In genomic region chr9:57640384-57640783, GRCm38 (mm10) we compare ENCODE assay signal across 8 mouse cellular contexts. TPM values are rescaled to one million over a fixed set of nuclear protein-coding genes. Genes with fewer than 3 reads are reported as not detected.
A peak's percentile ranks its signal among the peaks of the same experiment; 100 is the strongest.
DNase-seq lines count a peak whose midpoint lies in the region; ATAC-seq and TF ChIP-seq lines count a peak whose summit lies in the region.

No protein-coding gene starts in this region.

- in situ Hi-C loops in CH12.LX (cut with MboI; ENCODE audit: low pct_ligation_motif_present, low pct_unique_long_range_greater_than_20kb, low sequenced_read_pairs), result no loop called here

- 42% methylated on average over 15 of the region's 15 CpGs for WGBS in forebrain, postnatal 0 days
- 33% methylated on average over 15 of the region's 15 CpGs for WGBS in hindbrain, embryonic 14.5 days
- 14% methylated on average over 15 of the region's 15 CpGs for WGBS in liver, embryonic 11.5 days

- H3K79me2 ChIP-seq in CH12.LX (replicated peaks; ENCODE audit: control insufficient read depth, extremely low read depth, insufficient read depth, poor library complexity, severe bottlenecking), result peaks cover 87% of the 10 kb centered on the region

- peaks cover 3 to 26% of the 10 kb centered on the region in 2 experiments for H3K36me3 ChIP-seq in CH12.LX (replicated peaks in 1 of 2; ENCODE audit: control insufficient read depth in 1 of 2, insufficient read depth in 1 of 2, low read length in 1 of 2)
- H3K36me3 ChIP-seq in forebrain, postnatal 0 days (ENCODE audit: insufficient read depth), result no peaks in the 10 kb centered on the region; the same call in 1 of the 2 replicates
- H3K36me3 ChIP-seq in hindbrain, embryonic 14.5 days (replicated peaks; ENCODE audit: control insufficient read depth, insufficient read depth), result peaks cover 15% of the 10 kb centered on the region
- peaks cover 4% of the 10 kb centered on the region; the same call in 1 of the 2 replicates for H3K36me3 ChIP-seq in liver, embryonic 11.5 days (ENCODE audit: control insufficient read depth, insufficient read depth, low read length)

- H3K9ac ChIP-seq in CH12.LX (ENCODE audit: insufficient read depth, low read depth), result peak overlapping the region; percentile 39; the same call in 1 of the 2 replicates
- 0 out of 2 replicates have a peak overlapping the region, but pooled peaks have one; percentile 22 for H3K9ac ChIP-seq in forebrain, postnatal 0 days
- H3K9ac ChIP-seq in hindbrain, embryonic 14.5 days, result peak overlapping the region; percentile 48
- H3K9ac ChIP-seq in liver, embryonic 11.5 days (ENCODE audit: low read depth, low read length), result peak overlapping the region; percentile 57

- no peaks in the 10 kb centered on the region for H3K9me3 ChIP-seq in CH12.LX (replicated peaks; ENCODE audit: low read length)
- no peaks in the 10 kb centered on the region for H3K9me3 ChIP-seq in forebrain, postnatal 0 days (ENCODE audit: low read length)
- no peaks in the 10 kb centered on the region for H3K9me3 ChIP-seq in hindbrain, embryonic 14.5 days (ENCODE audit: control insufficient read depth, low read length)
- H3K9me3 ChIP-seq in liver, embryonic 11.5 days (ENCODE audit: control insufficient read depth, low read length), result no peaks in the 10 kb centered on the region

- TF ChIP-seq POLR2A in CH12.LX (IDR thresholded peaks at IDR 0.05; ENCODE audit: low read depth, low read length), result peak; percentile 58; the same call in 1 of the 2 replicates

- H3K4me2 ChIP-seq in CH12.LX (ENCODE audit: insufficient read depth, low read depth, poor library complexity, severe bottlenecking), result peak overlapping the region; percentile 94
- H3K4me2 ChIP-seq in forebrain, postnatal 0 days (ENCODE audit: low read depth), result peak overlapping the region; percentile 21; the same call in 1 of the 2 replicates
- peak overlapping the region; percentile 26 for H3K4me2 ChIP-seq in hindbrain, embryonic 14.5 days (replicated peaks)
- H3K4me2 ChIP-seq in liver, embryonic 11.5 days, result peak overlapping the region; percentile 73

- dilution Hi-C loops in CH12.LX (cut with MboI; ENCODE audit: extremely low pct_ligation_motif_present, extremely low pct_unique_long_range_greater_than_20kb, low sequenced_read_pairs), result no loop called here

- peak; percentile 97 for DNase-seq in CH12.LX (ENCODE audit: extremely low read depth)
- DNase-seq in forebrain, postnatal 0 days, result no peak
- no peak for DNase-seq in hindbrain, embryonic 14.5 days (ENCODE audit: low spot score)
- DNase-seq in liver, embryonic 11.5 days (ENCODE audit: low spot score), result no peak
- DNase-seq in thymus, postnatal 36 days, result peak; percentile 91 to 95
- no peak for DNase-seq in left cerebral cortex, postnatal 4 days

- H3K4me3 ChIP-seq in CH12.LX (replicated peaks in 1 of 3; ENCODE audit: low read depth in 2 of 3, low read length in 2 of 3, poor library complexity in 1 of 3), result peak overlapping the region in 2 of 3 experiments; percentile 16 to 31
- H3K4me3 ChIP-seq in forebrain, postnatal 0 days (ENCODE audit: low read depth, low read length), result no peak overlapping the region
- H3K4me3 ChIP-seq in hindbrain, embryonic 14.5 days (replicated peaks; ENCODE audit: low read length), result no peak overlapping the region
- H3K4me3 ChIP-seq in liver, embryonic 11.5 days (ENCODE audit: low read depth, low read length), result peak overlapping the region; percentile 38

- TF ChIP-seq CTCF in CH12.LX (conservative IDR thresholded peaks at IDR 0.05 in 1 of 2, IDR thresholded peaks at IDR 0.05 in 1 of 2; ENCODE audit: low read depth in 2 of 2, low read length in 2 of 2), result no peak
- TF ChIP-seq CTCF in forebrain, postnatal 0 days (IDR thresholded peaks at IDR 0.05; ENCODE audit: low read depth), result no peak

- TF ChIP-seq EP300 in CH12.LX (IDR thresholded peaks at IDR 0.05; ENCODE audit: low read length), result peak; percentile 73

- TF ChIP-seq RAD21 in CH12.LX (IDR thresholded peaks at IDR 0.05; ENCODE audit: low read depth, low read length), result no peak

- H3K27ac ChIP-seq in CH12.LX (ENCODE audit: insufficient read depth, low read depth), result peak overlapping the region; percentile 96
- peak overlapping the region; percentile 45; the same call in 1 of the 2 replicates for H3K27ac ChIP-seq in forebrain, postnatal 0 days (ENCODE audit: low read depth, low read length)
- peak overlapping the region; percentile 47; the same call in 1 of the 2 replicates for H3K27ac ChIP-seq in hindbrain, embryonic 14.5 days
- H3K27ac ChIP-seq in liver, embryonic 11.5 days (ENCODE audit: low read depth, low read length), result peak overlapping the region; percentile 87

- H3K4me1 ChIP-seq in CH12.LX (ENCODE audit: control insufficient read depth in 1 of 2, insufficient read depth in 2 of 2), result peaks cover 33 to 74% of the 10 kb centered on the region in 2 experiments
- peaks cover 45% of the 10 kb centered on the region for H3K4me1 ChIP-seq in forebrain, postnatal 0 days (ENCODE audit: insufficient read depth)
- peaks cover 71% of the 10 kb centered on the region for H3K4me1 ChIP-seq in hindbrain, embryonic 14.5 days (replicated peaks; ENCODE audit: control insufficient read depth, insufficient read depth, low read length)
- peaks cover 76% of the 10 kb centered on the region for H3K4me1 ChIP-seq in liver, embryonic 11.5 days (replicated peaks; ENCODE audit: control insufficient read depth, insufficient read depth, low read length)

- intact Hi-C loops in left cerebral cortex, postnatal 4 days (cut with DNase I), result no loop called here

- H3K27me3 ChIP-seq in CH12.LX (replicated peaks), result no peaks in the 10 kb centered on the region
- no peaks in the 10 kb centered on the region for H3K27me3 ChIP-seq in forebrain, postnatal 0 days (ENCODE audit: insufficient read depth, low read length)
- H3K27me3 ChIP-seq in hindbrain, embryonic 14.5 days (ENCODE audit: control insufficient read depth, insufficient read depth, low read length), result no peaks in the 10 kb centered on the region
- no peaks in the 10 kb centered on the region for H3K27me3 ChIP-seq in liver, embryonic 11.5 days (replicated peaks; ENCODE audit: control insufficient read depth, insufficient read depth, low read length)

- peak; percentile 85 for ATAC-seq in activated CD4-positive, CD25-positive, alpha-beta regulatory T cell, adult 4 months
- no peak for ATAC-seq in forebrain, postnatal 0 days
- no peak for ATAC-seq in hindbrain, embryonic 14.5 days (ENCODE audit: low FRiP score)
- ATAC-seq in liver, embryonic 11.5 days (replicated peaks; ENCODE audit: low FRiP score), result peak; percentile 56
- peak; percentile 63 for ATAC-seq in monocyte, adult 5-6 weeks (replicated peaks; ENCODE audit: insufficient number of reproducible peaks, low FRiP score, low TSS enrichment, poor library complexity, severe bottlenecking)

RNA-seq across cellular contexts. Expression of gene Csk, which starts 13.0 kb away (rescaled TPM):
- 111 and 122 TPM in 2 replicates for total RNA-seq in CH12.LX (2012; rRNA removed)
- total RNA-seq in CH12.LX (2014; rRNA removed), result 111 and 125 TPM in 2 replicates
- polyA plus RNA-seq in CH12.LX (2012; ENCODE audit: insufficient read length, low read depth), result 139 and 153 TPM in 2 replicates
- 100 to 1,000 TPM; 118 to 146 TPM for polyA plus RNA-seq in activated CD4-positive, CD25-positive, alpha-beta regulatory T cell, adult 4 months (2017; shearing (Covaris generic))
- 105 and 135 TPM in 2 replicates for total RNA-seq in forebrain, postnatal 0 days (2014; rRNA removed)
- 37.0 and 46.3 TPM in 2 replicates for polyA plus RNA-seq in forebrain, postnatal 0 days (2015; fragmentation: Nextera tagmentation; extraction: Ambion mirVana)
- 41.0 and 43.1 TPM in 2 replicates for polyA plus RNA-seq in hindbrain, embryonic 14.5 days (2014; fragmentation: Nextera tagmentation; extraction: Ambion mirVana)
- polyA plus RNA-seq in liver, embryonic 11.5 days (2014; fragmentation: Nextera tagmentation; extraction: Ambion mirVana), result 45.2 and 47.7 TPM in 2 replicates
- total RNA-seq in monocyte, adult 5-6 weeks (2017), result 332 to 455 TPM (median 337 TPM) in 3 replicates
- 100 to 1,000 TPM; 133 to 137 TPM for total RNA-seq in left cerebral cortex, postnatal 4 days (2021)

RNA-seq across cellular contexts. Expression of gene Lman1l, which starts 19.8 kb away (rescaled TPM):
- total RNA-seq in CH12.LX (2012; rRNA removed), result 0.08 TPM in 1 of 2 replicates, not detected in the other
- not detected in 2 replicates for total RNA-seq in CH12.LX (2014; rRNA removed)
- 0.19 and 0.29 TPM in 2 replicates for polyA plus RNA-seq in CH12.LX (2012; ENCODE audit: insufficient read length, low read depth)
- polyA plus RNA-seq in activated CD4-positive, CD25-positive, alpha-beta regulatory T cell, adult 4 months (2017; shearing (Covaris generic)), result not detected
- not detected in 2 replicates for total RNA-seq in forebrain, postnatal 0 days (2014; rRNA removed)
- not detected in 2 replicates for polyA plus RNA-seq in forebrain, postnatal 0 days (2015; fragmentation: Nextera tagmentation; extraction: Ambion mirVana)
- polyA plus RNA-seq in hindbrain, embryonic 14.5 days (2014; fragmentation: Nextera tagmentation; extraction: Ambion mirVana), result not detected in 2 replicates
- not detected in 2 replicates for polyA plus RNA-seq in liver, embryonic 11.5 days (2014; fragmentation: Nextera tagmentation; extraction: Ambion mirVana)
- not detected in 3 replicates for total RNA-seq in monocyte, adult 5-6 weeks (2017)
- under 1 TPM in 1 of 2 experiments, not detected in 1; 0.22 TPM for total RNA-seq in left cerebral cortex, postnatal 4 days (2021)

RNA-seq across cellular contexts. Expression of gene Cplx3, which starts 34.3 kb away (rescaled TPM):
- total RNA-seq in CH12.LX (2012; rRNA removed), result not detected in 2 replicates
- total RNA-seq in CH12.LX (2014; rRNA removed), result not detected in 2 replicates
- polyA plus RNA-seq in CH12.LX (2012; ENCODE audit: insufficient read length, low read depth), result 0.09 TPM in 1 of 2 replicates, not detected in the other
- not detected for polyA plus RNA-seq in activated CD4-positive, CD25-positive, alpha-beta regulatory T cell, adult 4 months (2017; shearing (Covaris generic))
- total RNA-seq in forebrain, postnatal 0 days (2014; rRNA removed), result 0.67 and 1.8 TPM in 2 replicates
- polyA plus RNA-seq in forebrain, postnatal 0 days (2015; fragmentation: Nextera tagmentation; extraction: Ambion mirVana), result 1.2 and 2.6 TPM in 2 replicates
- 0.51 TPM in 1 of 2 replicates, not detected in the other for polyA plus RNA-seq in hindbrain, embryonic 14.5 days (2014; fragmentation: Nextera tagmentation; extraction: Ambion mirVana)
- polyA plus RNA-seq in liver, embryonic 11.5 days (2014; fragmentation: Nextera tagmentation; extraction: Ambion mirVana), result not detected in 2 replicates
- total RNA-seq in monocyte, adult 5-6 weeks (2017), result not detected in 3 replicates
- 1 to 10 TPM; 5.6 to 7.6 TPM for total RNA-seq in left cerebral cortex, postnatal 4 days (2021)

RNA-seq across cellular contexts. Expression of gene Cyp1a2, which starts 43.1 kb away (rescaled TPM):
- not detected in 2 replicates for total RNA-seq in CH12.LX (2012; rRNA removed)
- total RNA-seq in CH12.LX (2014; rRNA removed), result not detected in 2 replicates
- polyA plus RNA-seq in CH12.LX (2012; ENCODE audit: insufficient read length, low read depth), result not detected in 2 replicates
- polyA plus RNA-seq in activated CD4-positive, CD25-positive, alpha-beta regulatory T cell, adult 4 months (2017; shearing (Covaris generic)), result not detected
- total RNA-seq in forebrain, postnatal 0 days (2014; rRNA removed), result not detected in 2 replicates
- not detected in 2 replicates for polyA plus RNA-seq in forebrain, postnatal 0 days (2015; fragmentation: Nextera tagmentation; extraction: Ambion mirVana)
- polyA plus RNA-seq in hindbrain, embryonic 14.5 days (2014; fragmentation: Nextera tagmentation; extraction: Ambion mirVana), result not detected in 2 replicates
- polyA plus RNA-seq in liver, embryonic 11.5 days (2014; fragmentation: Nextera tagmentation; extraction: Ambion mirVana), result not detected in 2 replicates
- total RNA-seq in monocyte, adult 5-6 weeks (2017), result not detected in 3 replicates
- not detected for total RNA-seq in left cerebral cortex, postnatal 4 days (2021)

RNA-seq across cellular contexts. Expression of gene Cyp1a1, which starts 47.3 kb away (rescaled TPM):
- 0.08 and 0.13 TPM in 2 replicates for total RNA-seq in CH12.LX (2012; rRNA removed)
- 0.11 and 0.19 TPM in 2 replicates for total RNA-seq in CH12.LX (2014; rRNA removed)
- polyA plus RNA-seq in CH12.LX (2012; ENCODE audit: insufficient read length, low read depth), result not detected in 2 replicates
- not detected for polyA plus RNA-seq in activated CD4-positive, CD25-positive, alpha-beta regulatory T cell, adult 4 months (2017; shearing (Covaris generic))
- total RNA-seq in forebrain, postnatal 0 days (2014; rRNA removed), result 0.38 and 0.67 TPM in 2 replicates
- polyA plus RNA-seq in forebrain, postnatal 0 days (2015; fragmentation: Nextera tagmentation; extraction: Ambion mirVana), result 0.30 and 0.42 TPM in 2 replicates
- polyA plus RNA-seq in hindbrain, embryonic 14.5 days (2014; fragmentation: Nextera tagmentation; extraction: Ambion mirVana), result 0.10 and 0.24 TPM in 2 replicates
- 0.66 and 0.92 TPM in 2 replicates for polyA plus RNA-seq in liver, embryonic 11.5 days (2014; fragmentation: Nextera tagmentation; extraction: Ambion mirVana)
- total RNA-seq in monocyte, adult 5-6 weeks (2017), result not detected in 3 replicates
- 1 to 10 TPM in 1 of 2 experiments, under 1 TPM in 1; 0.95 to 1.1 TPM for total RNA-seq in left cerebral cortex, postnatal 4 days (2021)

Comparison
In these comparisons a context has a peak if more than half of its experiments do, and no peak if none do; other contexts are left out.
1. DNase-seq: peak in CH12.LX (single experiment) and thymus, postnatal 36 days (2 of 2); none in forebrain, postnatal 0 days (single experiment), hindbrain, embryonic 14.5 days (single experiment), liver, embryonic 11.5 days (single experiment) and left cerebral cortex, postnatal 4 days (single experiment).
2. H3K27ac ChIP-seq: peak in every context shown above with its lines; median percentile 96 in CH12.LX; 87 in liver, embryonic 11.5 days; 47 in hindbrain, embryonic 14.5 days; 45 in forebrain, postnatal 0 days.
3. H3K4me2 ChIP-seq: peak in every context shown above with its lines; median percentile 94 in CH12.LX; 73 in liver, embryonic 11.5 days; 26 in hindbrain, embryonic 14.5 days; 21 in forebrain, postnatal 0 days.
4. H3K4me3 ChIP-seq: peak in CH12.LX (2 of 3) and liver, embryonic 11.5 days (single experiment); none in forebrain, postnatal 0 days (single experiment) and hindbrain, embryonic 14.5 days (single experiment).
5. ATAC-seq: peak in activated CD4-positive, CD25-positive, alpha-beta regulatory T cell, adult 4 months (single experiment), liver, embryonic 11.5 days (single experiment) and monocyte, adult 5-6 weeks (single experiment); none in forebrain, postnatal 0 days (single experiment) and hindbrain, embryonic 14.5 days (single experiment).
6. Peak in every context shown above with its lines, with median percentiles within 50 percentile points of each other: H3K9ac ChIP-seq.